Mouse (Mus musculus) kidney, adult 18-20 months (tissue): ENCODE data around the gene Trpc5.

Experiments
- DNase-seq: peaks from one replicate; pipeline ENCODE4 v3.0.0; 2021

Gene Trpc5

DNA sequence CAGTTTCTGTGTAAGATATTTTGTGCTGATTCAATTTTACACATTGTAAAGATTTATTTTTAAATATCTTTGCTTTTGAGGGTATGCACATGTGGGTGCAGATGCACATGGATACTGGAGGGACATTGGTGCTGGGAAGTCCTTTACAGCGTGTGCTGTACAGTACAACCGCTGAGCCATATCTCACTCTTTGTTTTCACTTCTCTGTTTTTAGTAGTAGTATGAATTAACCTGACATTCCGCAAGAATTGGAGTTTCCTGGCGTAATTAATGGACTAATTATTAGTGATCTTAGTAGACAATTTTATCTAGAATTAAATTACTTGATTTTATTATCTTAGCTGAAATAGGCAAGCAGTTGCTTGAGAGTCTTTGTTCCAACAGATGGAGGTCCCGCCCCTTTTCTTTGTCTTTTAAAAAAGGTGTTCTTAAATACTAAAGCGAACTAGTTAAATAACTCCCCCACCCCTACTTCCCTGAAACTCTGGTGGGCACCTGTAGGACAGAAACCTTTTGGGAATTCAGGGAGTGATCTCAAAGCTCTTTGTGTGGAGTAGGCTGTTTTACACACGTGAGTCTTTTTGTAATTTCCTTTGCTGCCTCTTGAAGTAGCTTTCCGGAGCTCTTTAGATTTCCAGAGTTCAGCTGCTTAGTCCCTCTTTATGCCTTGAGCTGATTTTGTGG is 352.5 kb downstream of the Trpc5 start:
- DNase-seq, result no peak
